Mouse (Mus musculus): Measurements from ENCODE around the gene Olfr434.

DNA sequence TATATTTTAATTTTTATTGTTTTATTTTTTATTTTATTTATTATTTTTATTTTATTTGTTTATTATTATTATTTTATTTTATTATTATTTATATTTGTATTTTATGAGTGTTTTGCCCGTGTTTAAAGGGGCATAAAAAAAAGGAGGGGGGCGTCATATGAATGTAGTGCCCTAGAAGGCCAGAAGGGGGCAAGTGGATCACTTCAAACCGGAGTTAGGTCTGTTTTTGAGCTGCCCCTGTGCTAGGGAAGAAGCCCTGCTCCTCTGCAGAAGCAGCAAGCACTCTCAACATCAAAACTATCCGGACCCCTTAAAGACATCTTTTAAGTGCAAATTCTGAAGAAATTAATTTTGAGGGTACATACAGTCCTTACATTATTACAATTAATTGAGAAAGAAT, 29.2 kb downstream of the Olfr434 start:
- TF ChIP-seq GATA1 (IDR thresholded peaks at IDR 0.05; ENCODE audit: borderline replicate concordance, low read length), result no peak
- no peak for TF ChIP-seq FLI1 (IDR thresholded peaks at IDR 0.05; ENCODE audit: low read length)
